Mouse (Mus musculus) thymus, postnatal 10 days (tissue): ENCODE results near the gene Tfrc.
"Not testable (repeated sequence)": the region's sequence is repeated elsewhere in the genome, so short reads cannot be mapped to it uniquely, and the experiment has no call there.

Experiments used
- DNase-seq, 2 experiments: peaks; one replicate each; pipeline ENCODE4 v3.0.0; 2021; ENCODE audit warnings: low spot score in 2 of 2

The Tfrc gene

DNA sequence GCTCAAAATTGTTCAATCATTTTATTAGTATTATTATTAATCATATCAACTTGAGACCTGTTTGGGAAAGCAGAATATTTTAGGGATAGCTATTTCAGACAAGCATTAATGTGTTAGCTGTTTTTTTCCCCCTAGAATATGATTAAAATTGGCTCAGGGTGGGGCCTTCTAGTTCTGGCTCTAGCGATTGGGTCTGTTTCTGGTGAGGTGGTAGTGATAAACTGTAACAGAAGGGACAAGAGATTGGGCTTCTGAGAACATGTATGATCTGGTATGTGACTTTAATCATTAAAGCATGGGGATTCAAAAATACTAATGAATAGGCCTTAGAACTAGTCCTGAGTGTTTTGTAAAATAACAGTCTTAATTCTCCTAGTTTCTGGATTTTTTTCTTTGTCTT, 3.3 kb downstream of the Tfrc start:
- DNase-seq: no peak

DNA sequence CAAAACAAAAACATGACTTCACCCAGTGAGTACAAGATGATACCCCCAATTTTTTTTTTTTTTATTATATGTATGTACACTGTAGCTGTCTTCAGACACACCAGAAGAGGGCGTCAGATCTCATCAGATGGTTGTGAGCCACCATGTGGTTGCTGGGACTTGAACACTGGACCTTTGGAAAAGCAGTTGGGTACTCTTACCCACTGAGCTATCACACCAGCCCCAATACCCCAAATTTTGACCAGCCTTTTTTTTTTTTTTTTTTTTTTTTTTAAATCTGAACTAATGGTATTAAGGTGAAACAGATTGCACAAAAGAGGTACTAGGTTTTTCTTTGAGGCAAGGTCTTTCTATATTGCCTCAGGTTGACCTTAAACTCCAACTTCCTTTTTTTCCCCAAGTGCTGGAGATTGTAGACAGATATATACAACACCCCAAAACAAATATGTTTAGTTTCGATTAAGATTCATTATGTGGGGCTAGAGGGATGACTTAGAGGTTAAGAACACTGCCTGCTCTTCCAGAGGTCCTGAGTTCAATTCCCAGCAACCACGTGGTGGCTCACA, 4.6 kb downstream of the Tfrc start:
- no peak for DNase-seq

DNA sequence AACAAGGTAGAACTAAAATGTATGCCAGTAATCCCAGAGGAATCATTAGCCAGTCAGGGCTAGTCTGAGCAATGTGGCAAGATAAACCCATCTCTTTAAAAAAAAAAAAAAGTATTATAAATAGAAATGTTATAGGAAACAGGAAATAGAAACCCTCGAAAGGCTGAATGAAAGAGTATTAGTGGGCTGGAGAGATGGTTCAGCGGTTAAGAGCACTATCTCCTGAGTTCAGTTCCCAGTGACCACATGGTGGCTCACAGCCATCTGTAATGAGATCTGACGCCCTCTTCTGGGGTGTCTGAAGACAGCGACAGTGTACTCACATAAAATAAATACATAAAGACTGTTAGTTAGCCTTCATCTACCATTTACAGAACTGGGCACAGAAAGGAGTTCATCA, 5.3 kb downstream of the Tfrc start:
- no peak for DNase-seq

- DNase-seq: no peak
These were observed 10.2 kb downstream of the Tfrc start for GRCm38 (mm10) chr16:32618946-32619345.

- no peak for DNase-seq
These were observed 19.4 kb downstream of the Tfrc start for GRCm38 (mm10) chr16:32628140-32628539.

DNA sequence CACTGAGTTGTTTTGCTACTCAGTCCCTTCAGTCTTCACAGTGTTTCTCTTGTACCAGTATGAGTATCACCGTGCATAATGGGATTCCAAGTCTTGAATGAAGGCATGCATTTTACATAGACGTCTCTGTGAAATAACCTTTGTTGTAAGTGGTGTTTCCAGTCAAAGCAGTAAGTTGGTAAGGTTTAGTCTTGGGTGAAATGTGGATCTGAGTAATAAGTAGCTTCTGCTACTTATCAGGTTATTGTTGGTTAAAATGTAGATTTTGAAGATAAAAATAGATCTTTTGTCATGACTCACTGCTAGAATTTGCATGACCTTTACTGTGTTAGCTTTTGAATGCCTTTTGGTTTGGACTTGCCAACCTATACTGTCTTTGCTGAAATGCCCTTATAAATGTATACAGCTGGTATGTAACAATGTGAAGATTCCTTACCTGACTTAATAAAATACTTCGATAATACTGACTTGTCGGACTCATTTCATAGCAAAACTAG, 23.7 kb downstream of the Tfrc start:
- no peak for DNase-seq

- DNase-seq: no peak
These were observed 24.8 kb downstream of the Tfrc start for GRCm38 (mm10) chr16:32633486-32634012.

GRCm38 (mm10) chr16:32634183-32634582, 25.5 kb downstream of the Tfrc start:
- no peak for DNase-seq

DNA sequence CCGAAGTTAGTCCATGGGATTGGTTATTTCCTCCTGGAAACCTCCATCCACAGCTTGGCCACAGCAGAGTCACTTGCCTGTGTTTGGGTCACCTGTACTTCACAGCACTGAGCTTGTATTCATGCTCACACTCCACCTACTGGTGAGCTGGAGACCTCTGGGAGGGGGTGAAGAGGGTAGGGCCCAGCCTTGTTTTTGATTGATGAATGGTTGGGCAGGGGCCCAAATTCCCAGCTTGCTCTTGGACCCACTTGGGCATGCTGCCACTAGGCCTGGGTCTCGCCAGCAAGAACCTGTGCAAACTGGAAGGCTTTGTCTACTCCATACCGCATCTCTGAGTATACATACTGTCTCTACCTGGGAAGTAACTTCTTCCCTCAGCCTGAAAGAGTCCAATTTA, 26.6 kb downstream of the Tfrc start:
- no peak for DNase-seq

DNA sequence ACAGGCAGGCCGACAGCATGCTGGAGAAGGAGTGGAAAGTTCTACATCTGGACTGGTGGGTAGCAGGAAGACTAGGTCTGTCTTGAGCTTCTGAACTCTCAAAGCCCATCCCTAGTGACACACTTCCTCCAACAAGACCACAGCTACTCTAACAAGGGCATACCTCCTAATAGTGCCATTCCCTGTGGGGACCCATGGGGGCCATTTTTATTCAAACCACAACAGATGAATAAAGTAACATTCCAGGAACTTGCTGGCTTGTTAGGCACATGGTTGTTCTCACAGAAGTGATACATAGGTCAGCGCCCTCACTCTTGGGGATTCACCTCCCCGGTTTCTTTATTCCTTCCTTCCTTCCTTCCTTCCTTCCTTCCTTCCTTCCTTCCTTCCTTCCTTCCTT, 27.6 kb downstream of the Tfrc start:
- DNase-seq: no peak

GRCm38 (mm10) chr16:32636871-32637521, 28.3 kb downstream of the Tfrc start:
- no peak for DNase-seq

- DNase-seq: peak; percentile 67 to 90
These were observed 29.8 kb downstream of the Tfrc start for GRCm38 (mm10) chr16:32638476-32638875.

DNA sequence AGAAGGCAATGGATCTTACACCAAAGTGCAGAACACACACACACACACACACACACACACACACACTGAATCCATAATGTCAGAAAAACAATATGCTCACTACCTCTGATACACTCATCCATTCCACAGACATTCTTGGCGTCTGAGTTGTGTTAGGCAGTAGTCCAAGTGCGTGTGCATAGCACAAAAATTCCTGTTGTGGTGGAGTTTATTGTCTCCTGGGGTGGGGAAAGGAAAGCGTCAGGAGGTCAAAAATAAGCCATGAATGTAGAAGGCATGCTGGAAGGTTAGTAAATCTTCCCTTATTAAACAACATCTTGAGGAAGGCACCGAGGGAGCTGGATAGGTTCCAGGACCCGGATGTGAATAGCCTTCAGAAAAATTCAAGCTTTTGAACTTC, 31.4 kb downstream of the Tfrc start:
- DNase-seq: no peak

GRCm38 (mm10) chr16:32640683-32641082, 32.0 kb downstream of the Tfrc start:
- DNase-seq: not testable (repeated sequence)

DNA sequence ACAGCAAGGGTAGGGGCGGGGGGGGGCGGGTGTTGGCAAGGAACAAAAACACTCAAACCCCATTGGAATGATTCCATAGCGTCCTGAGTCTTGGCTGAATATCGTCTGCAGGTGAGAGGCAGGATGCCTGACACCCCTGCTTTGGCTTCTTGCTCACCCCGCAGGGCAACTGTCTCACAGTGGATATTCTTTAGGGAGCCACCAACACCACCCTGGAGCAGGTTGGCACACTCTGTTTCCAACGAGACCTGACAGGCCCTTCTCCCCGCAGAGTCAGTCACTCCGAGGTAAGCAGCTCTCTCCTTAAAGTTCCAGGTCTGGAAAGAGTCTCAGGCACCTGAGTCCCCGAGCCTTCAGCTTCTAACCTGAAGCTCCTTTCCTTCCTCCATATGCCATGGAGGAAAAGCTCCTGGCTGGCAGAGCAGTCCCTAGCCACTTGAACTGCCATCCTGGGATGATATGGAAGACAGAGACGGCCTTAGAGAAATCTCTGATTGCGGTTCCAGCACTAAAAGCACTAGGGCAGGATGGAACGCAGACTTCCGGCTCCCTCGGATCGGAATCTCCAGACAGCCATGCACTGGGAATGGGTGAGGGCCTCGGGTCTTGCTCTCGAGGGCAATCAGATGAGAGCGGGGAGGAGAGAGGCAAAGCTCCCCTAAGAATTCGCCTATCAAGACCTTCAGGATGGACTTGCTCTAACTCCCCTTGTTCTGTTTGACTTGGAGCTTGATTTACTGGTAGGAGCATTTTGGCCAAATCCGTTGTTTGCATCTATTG, 32.9 kb downstream of the Tfrc start:
- no peak for DNase-seq

DNA sequence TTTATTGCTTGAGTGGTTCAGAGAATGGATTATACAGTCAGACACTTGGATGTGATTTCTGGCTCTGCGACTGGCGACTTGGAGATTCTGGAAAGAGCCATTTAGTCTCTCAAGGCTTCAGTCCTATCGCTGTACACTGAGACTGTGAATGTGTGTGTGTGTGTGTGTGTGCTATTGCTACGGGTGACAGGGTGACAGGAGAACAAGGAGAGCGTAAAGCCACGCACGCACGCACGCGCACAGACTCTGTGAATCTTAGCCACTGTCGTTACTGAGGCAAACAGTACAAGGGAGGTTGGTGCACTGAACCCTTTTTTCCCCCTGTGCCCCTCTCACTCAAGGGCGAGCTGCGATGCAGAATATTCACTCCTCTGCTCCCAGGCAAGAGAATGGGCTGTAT, 33.6 kb downstream of the Tfrc start:
- DNase-seq: no peak

DNA sequence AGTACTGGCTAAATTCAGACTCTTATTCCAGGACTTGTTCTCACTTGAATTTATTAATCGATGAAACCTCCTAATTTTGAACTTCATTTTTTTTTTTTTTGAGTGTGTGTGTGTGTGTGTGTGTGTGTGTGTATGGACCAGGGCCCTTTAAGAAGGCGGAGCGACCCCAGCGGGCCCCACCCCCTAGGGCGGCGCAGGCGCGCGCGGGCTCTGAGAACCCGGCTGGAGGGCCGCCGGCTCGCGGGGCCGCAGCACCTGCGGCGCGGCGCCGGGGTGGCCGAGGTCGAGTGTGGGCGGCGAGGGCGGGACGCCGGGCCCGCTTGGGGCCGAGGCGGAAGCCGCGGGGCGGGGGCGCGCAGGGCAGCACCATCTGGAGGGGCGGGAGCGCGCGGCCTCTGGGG, 34.9 kb downstream of the Tfrc start, which contains the start of gene Tnk2:
TSS of gene Tnk2 (plus strand) at position 214 of the 401 bp plus-strand sequence.
- DNase-seq: peak; percentile 86 to 88

DNA sequence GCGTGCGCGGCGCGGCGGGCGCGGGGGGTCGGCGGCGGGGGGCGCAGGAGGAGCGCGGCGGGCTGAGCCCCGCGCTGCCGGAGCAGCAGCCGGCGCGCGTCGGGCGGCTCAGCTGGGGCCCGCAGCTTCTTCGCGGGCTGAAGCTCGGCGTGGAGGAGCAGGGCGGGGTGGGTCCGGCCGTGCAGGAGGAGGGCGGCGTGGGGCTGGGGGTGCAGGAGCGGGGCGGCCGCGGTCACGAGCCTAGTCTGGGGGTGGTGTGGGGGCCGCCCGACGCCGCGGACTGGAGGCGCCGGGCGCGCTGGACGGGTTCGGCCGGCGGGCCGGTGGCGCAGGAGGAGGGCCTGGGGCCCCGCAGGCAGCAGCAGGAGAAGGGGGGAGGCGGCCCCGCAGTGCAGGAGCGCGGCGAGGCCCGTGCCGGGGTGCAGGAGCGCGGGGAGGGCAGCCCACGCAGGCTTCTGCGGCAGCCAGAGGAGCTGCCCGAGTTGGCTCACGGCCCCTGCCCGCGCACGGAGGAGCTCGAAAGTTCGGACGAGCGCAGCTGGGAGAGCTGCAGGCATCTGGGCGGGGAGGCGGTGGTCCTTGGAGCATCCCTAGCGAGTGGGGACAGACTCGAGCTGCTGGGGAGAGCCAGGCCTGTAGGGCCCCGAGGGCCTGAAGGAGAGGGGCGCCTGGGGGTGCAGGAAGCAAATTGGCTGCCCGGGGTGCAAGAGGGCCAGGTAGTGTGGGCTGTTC, 35.5 kb downstream of the Tfrc start:
- peak in 1 of 2 experiments; percentile 53 for DNase-seq

GRCm38 (mm10) chr16:32644801-32645170, 36.1 kb downstream of the Tfrc start:
- DNase-seq: no peak

DNA sequence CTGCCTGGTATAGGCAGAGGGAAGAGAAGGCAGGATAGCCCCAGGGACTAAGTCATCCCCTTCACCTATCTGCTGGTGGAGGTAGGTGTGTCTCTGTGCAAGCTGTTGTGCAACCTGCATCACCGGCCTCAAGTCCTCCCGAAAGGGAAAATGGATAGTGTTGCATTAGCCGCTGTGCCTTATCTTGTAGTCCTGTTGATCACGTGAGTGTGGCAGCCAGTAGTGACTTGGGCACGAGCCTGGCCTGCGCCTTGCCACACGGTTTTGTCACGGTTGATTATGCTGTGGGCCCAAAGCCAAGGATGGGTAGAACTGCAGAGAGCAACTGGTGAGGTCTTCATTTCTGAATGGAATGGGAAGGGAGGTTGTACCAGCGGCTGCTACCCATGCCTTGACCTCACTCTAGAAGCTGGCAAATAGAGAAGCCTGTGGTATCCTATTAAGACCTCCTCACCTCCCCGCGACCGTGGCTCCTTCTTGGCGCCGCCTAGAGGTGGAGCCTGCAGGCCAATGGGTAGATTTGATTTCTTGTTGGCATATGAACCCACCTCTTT, 36.7 kb downstream of the Tfrc start:
- peak in 1 of 2 experiments; percentile 69 for DNase-seq

DNA sequence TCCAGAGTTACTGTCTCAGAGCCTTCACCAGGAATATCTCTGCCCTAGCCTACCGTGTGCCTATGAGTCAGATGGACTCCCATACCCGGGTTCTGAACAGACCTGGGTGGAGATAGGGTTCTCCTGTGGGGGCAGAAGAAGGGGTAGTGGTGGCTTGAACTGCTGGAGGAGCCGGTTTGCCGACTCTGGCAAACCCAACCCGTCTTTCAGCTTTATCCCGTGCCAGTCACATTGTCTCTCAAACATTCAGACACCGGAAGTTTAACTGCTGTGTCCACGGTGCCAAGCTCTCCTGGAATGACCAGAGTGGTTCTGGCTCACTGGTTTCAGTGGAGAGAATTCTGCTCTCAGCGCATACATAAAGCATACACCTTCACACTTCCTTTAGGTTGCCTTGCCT, 37.3 kb downstream of the Tfrc start:
- DNase-seq: no peak

DNA sequence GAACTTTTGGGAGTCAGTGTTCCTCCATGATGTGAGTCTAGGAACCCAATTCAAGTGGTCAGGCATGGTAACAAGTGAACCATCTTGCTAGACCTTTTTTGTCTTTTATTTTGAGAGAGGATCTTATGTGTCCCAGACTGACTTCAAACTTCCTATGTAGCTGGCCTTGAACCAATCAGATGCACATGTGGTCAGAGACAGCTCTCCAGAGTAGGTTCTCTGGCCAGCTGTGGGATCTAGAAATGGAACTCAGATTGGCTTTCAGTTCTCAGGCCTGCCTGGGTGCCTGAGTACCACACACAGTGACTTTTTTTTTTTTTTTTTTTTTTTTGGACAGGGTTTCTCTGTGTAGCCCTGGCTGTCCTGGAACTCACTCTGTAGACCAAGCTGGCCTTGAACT, 39.0 kb downstream of the Tfrc start:
- DNase-seq: no peak
